Mouse (Mus musculus) lung, postnatal 0 days (tissue): Measurements from ENCODE around the gene Stk11. TPM values are rescaled to one million over a fixed set of nuclear protein-coding genes. Genes with fewer than 3 reads are reported as not detected.

Experiments
- ATAC-seq: fragments of 200-750 bp; cut with Nextera tagmentation; 2 replicates; pipeline ENCODE4 v1.8.0; 2017; ENCODE audit warnings: moderate library complexity
- DNase-seq: peaks from one replicate; pipeline ENCODE4 v3.0.0-alpha.2; 2016; ENCODE audit warnings: low spot score
- H3K27ac ChIP-seq: fragments of 300-500 bp; sonication (generic); 2 replicates; pipeline ENCODE4 v1.5.1; 2014; ENCODE audit warnings: antibody characterized with exemption, mild to moderate bottlenecking, low read length, mixed read lengths
- H3K27me3 ChIP-seq: fragments of 300-500 bp; sonication (generic); replicated peaks from 2 replicates; pipeline ENCODE4 v1.6.1; 2014; ENCODE audit warnings: low read length, mixed read lengths; ENCODE audit not compliant: insufficient read depth
- H3K36me3 ChIP-seq: fragments of 300-500 bp; sonication (generic); 2 replicates; pipeline ENCODE4 v1.6.1; 2014; ENCODE audit warnings: low read length, mixed read lengths; ENCODE audit not compliant: insufficient read depth
- H3K4me1 ChIP-seq: fragments of 300-500 bp; sonication (generic); 2 replicates; pipeline ENCODE4 v1.6.1; 2014; ENCODE audit warnings: antibody characterized with exemption, low read depth, low read length, mixed read lengths; ENCODE audit not compliant: insufficient read depth
- H3K4me2 ChIP-seq: fragments of 300-500 bp; sonication (generic); replicated peaks from 2 replicates; pipeline ENCODE4 v1.6.1; 2014; ENCODE audit warnings: low read depth, mild to moderate bottlenecking, low read length, moderate library complexity, mixed read lengths
- H3K4me3 ChIP-seq: fragments of 300-500 bp; sonication (generic); 2 replicates; pipeline ENCODE4 v1.5.1; 2014; ENCODE audit warnings: low read depth, low read length
- H3K9ac ChIP-seq: fragments of 300-500 bp; sonication (generic); replicated peaks from 2 replicates; pipeline ENCODE4 v1.6.1; 2014; ENCODE audit warnings: low read depth, mild to moderate bottlenecking
- H3K9me3 ChIP-seq: fragments of 300-500 bp; sonication (generic); 2 replicates; pipeline ENCODE4 v1.6.1; 2016; ENCODE audit warnings: low read length, mixed read lengths
- CTCF ChIP-seq: IDR thresholded peaks from 2 replicates; pipeline ENCODE4 v1.5.1; 2016; ENCODE audit warnings: antibody characterized with exemption, mild to moderate bottlenecking
- EP300 ChIP-seq: IDR thresholded peaks from 2 replicates; pipeline ENCODE4 v1.6.1; 2016; ENCODE audit warnings: antibody characterized with exemption, mild to moderate bottlenecking, control low read depth
- WGBS: fragments of 180-500 bp; shearing (Covaris S2); extraction: QIAGEN DNeasy Blood & Tissue Kit; methylation state at CpG from one replicate; pipeline ENCODE4 v1.1.7; 2014; 5-methylcytosine and 5-hydroxymethylcytosine counted together
- polyA plus RNA-seq: library from polyadenylated mRNA; unstranded; fragments of >200 nt; fragmentation: Nextera tagmentation; extraction: Ambion mirVana; gene quantifications from 2 replicates; pipeline ENCODE4 v1.2.1, GENCODE M21; 2015

Stk11 gene
- polyA plus RNA-seq, 1 experiment from 2014 or later: 19.0 TPM

GRCm38 (mm10) chr10:80161522-80162242 lies 46.1 kb downstream of the Stk11 start:
- H3K4me3 ChIP-seq: peak overlapping the region; percentile 36
- ATAC-seq (peak; percentile 15), DNase-seq (peak; percentile 93)
- peak overlapping the region; percentile 98 for H3K27ac ChIP-seq
- no peaks in the 10 kb centered on the region for H3K27me3 ChIP-seq
- TF ChIP-seq EP300 (no peak), CTCF (no peak)
- no peak overlapping the region; the same call in 1 of the 2 replicates for H3K9ac ChIP-seq
- peaks cover 62% of the 10 kb centered on the region for H3K4me1 ChIP-seq
- H3K36me3 ChIP-seq: peaks cover 9% of the 10 kb centered on the region; the same call in 1 of the 2 replicates
- H3K9me3 ChIP-seq: no peaks in the 10 kb centered on the region
- 11% methylated on average over 7 of the region's 7 CpGs for WGBS
- peak overlapping the region; percentile 67 for H3K4me2 ChIP-seq

GRCm38 (mm10) chr10:80162243-80162608 lies 46.6 kb downstream of the Stk11 start:
- H3K27me3 ChIP-seq: no peaks in the 10 kb centered on the region
- H3K9me3 ChIP-seq: no peaks in the 10 kb centered on the region
- no peak overlapping the region for H3K4me3 ChIP-seq
- H3K4me2 ChIP-seq: peak overlapping the region; percentile 67
- 69% methylated on average over 3 of the region's 3 CpGs for WGBS
- TF ChIP-seq CTCF: no peak
- no peak for TF ChIP-seq EP300
- peaks cover 59% of the 10 kb centered on the region for H3K4me1 ChIP-seq
- DNase-seq: no peak
- ATAC-seq: no peak
- H3K36me3 ChIP-seq: peaks cover 4% of the 10 kb centered on the region; the same call in 1 of the 2 replicates
- H3K9ac ChIP-seq: no peak overlapping the region
- H3K27ac ChIP-seq: peak overlapping the region; percentile 98

GRCm38 (mm10) chr10:80162716-80163299 lies 47.2 kb downstream of the Stk11 start:
- Histone ChIP-seq H3K36me3 (no peaks in the 10 kb centered on the region), H3K27me3 (no peaks in the 10 kb centered on the region), H3K9ac (no peak overlapping the region), H3K27ac (peak overlapping the region; percentile 98), H3K9me3 (no peaks in the 10 kb centered on the region), H3K4me2 (no peak overlapping the region), H3K4me1 (peaks cover 55% of the 10 kb centered on the region), H3K4me3 (no peak overlapping the region)
- no peak for TF ChIP-seq CTCF
- TF ChIP-seq EP300: no peak
- DNase-seq (no peak), ATAC-seq (no peak)
- WGBS: 75% methylated on average over 6 of the region's 6 CpGs

- Histone ChIP-seq H3K9me3 (no peaks in the 10 kb centered on the region), H3K4me3 (no peak overlapping the region), H3K4me1 (peaks cover 54% of the 10 kb centered on the region), H3K9ac (no peak overlapping the region), H3K36me3 (no peaks in the 10 kb centered on the region), H3K27ac (peak overlapping the region; percentile 39), H3K27me3 (no peaks in the 10 kb centered on the region), H3K4me2 (no peak overlapping the region)
- ATAC-seq: no peak
- TF ChIP-seq EP300: peak; percentile 61
- no peak for TF ChIP-seq CTCF
- peak; percentile 84 for DNase-seq
- 48% methylated on average over 8 of the region's 8 CpGs for WGBS
Measured at GRCm38 (mm10) chr10:80163721-80164120, 48.1 kb downstream of the Stk11 start.

- H3K9me3 ChIP-seq: no peaks in the 10 kb centered on the region
- DNase-seq (peak; percentile 36), ATAC-seq (no peak)
- H3K4me2 ChIP-seq: peak overlapping the region; percentile 89
- H3K4me1 ChIP-seq: peaks cover 49% of the 10 kb centered on the region
- TF ChIP-seq EP300: no peak
- peak; percentile 7; the same call in 1 of the 2 replicates for TF ChIP-seq CTCF
- 11% methylated on average over 41 of the region's 44 CpGs for WGBS
- no peaks in the 10 kb centered on the region for H3K27me3 ChIP-seq
- H3K9ac ChIP-seq: peak overlapping the region; percentile 26; the same call in 1 of the 2 replicates
- peak overlapping the region; percentile 33 for H3K4me3 ChIP-seq
- H3K36me3 ChIP-seq: no peaks in the 10 kb centered on the region
- H3K27ac ChIP-seq: peak overlapping the region; percentile 79
Measured at GRCm38 (mm10) chr10:80164161-80164997, 48.8 kb downstream of the Stk11 start.

GRCm38 (mm10) chr10:80164998-80165344 lies 49.4 kb downstream of the Stk11 start:
- peaks cover 2% of the 10 kb centered on the region; the same call in 1 of the 2 replicates for H3K36me3 ChIP-seq
- DNase-seq: peak; percentile 97
- ATAC-seq: peak; percentile 16
- H3K9me3 ChIP-seq: no peaks in the 10 kb centered on the region
- H3K27ac ChIP-seq: peak overlapping the region; percentile 79
- peak overlapping the region; percentile 33 for H3K4me3 ChIP-seq
- TF ChIP-seq CTCF: peak; percentile 100
- TF ChIP-seq EP300: no peak
- peak overlapping the region; percentile 89 for H3K4me2 ChIP-seq
- H3K4me1 ChIP-seq: peaks cover 48% of the 10 kb centered on the region
- H3K9ac ChIP-seq: peak overlapping the region; percentile 26; the same call in 1 of the 2 replicates
- no peaks in the 10 kb centered on the region for H3K27me3 ChIP-seq
- under 1% methylated on average over 17 of the region's 17 CpGs for WGBS
